Mouse (Mus musculus): ENCODE data around the gene Ctrl. TPM values are rescaled to one million over a fixed set of nuclear protein-coding genes. Genes with fewer than 3 reads are reported as not detected.
A peak's percentile ranks its signal among the peaks of the same experiment; 100 is the strongest.

The Ctrl gene
- polyA plus RNA-seq, 2 experiments, result 0.27 to 1.0 TPM

GRCm38 (mm10) chr8:105971019-105971720, 37.5 kb upstream of the Ctrl start:
- ATAC-seq (ENCODE audit: insufficient read depth) (no peak), DNase-seq (ENCODE audit: low read depth in 3 of 3, low spot score in 3 of 3) (no peak)
- no peak for TF ChIP-seq CTCF (IDR thresholded peaks at IDR 0.05; ENCODE audit: low read depth)
- no peaks in the 10 kb centered on the region for H3K9me3 ChIP-seq (ENCODE audit: control insufficient read depth, low read length)
- no peak overlapping the region for H3K27ac ChIP-seq
- H3K27me3 ChIP-seq (ENCODE audit: control insufficient read depth, insufficient read depth, low read length), result no peaks in the 10 kb centered on the region
- H3K4me3 ChIP-seq (ENCODE audit: insufficient read depth in 1 of 2, low read depth in 2 of 2, low read length in 2 of 2), result no peak overlapping the region
- no peak overlapping the region for H3K4me2 ChIP-seq (ENCODE audit: low read depth)
- H3K4me1 ChIP-seq (replicated peaks; ENCODE audit: control insufficient read depth in 2 of 2, insufficient read depth in 2 of 2, low read length in 1 of 2), result peaks cover 6 to 14% of the 10 kb centered on the region in 2 experiments
- no peaks in the 10 kb centered on the region for H3K36me3 ChIP-seq (replicated peaks; ENCODE audit: control insufficient read depth, insufficient read depth, low read depth)
- H3K9ac ChIP-seq (replicated peaks), result no peak overlapping the region
- WGBS (ENCODE audit: insufficient replicate concordance), result 65% methylated on average over 8 of the region's 8 CpGs

GRCm38 (mm10) chr8:105969367-105969766, 35.7 kb upstream of the Ctrl start:
- Histone ChIP-seq H3K4me2 (ENCODE audit: low read depth) (no peak overlapping the region), H3K4me1 (replicated peaks; ENCODE audit: control insufficient read depth in 2 of 2, insufficient read depth in 2 of 2, low read length in 1 of 2) (peaks cover 15 to 20% of the 10 kb centered on the region in 2 experiments), H3K36me3 (replicated peaks; ENCODE audit: control insufficient read depth, insufficient read depth, low read depth) (no peaks in the 10 kb centered on the region), H3K4me3 (ENCODE audit: insufficient read depth in 1 of 2, low read depth in 2 of 2, low read length in 2 of 2) (no peak overlapping the region), H3K27ac (no peak overlapping the region), H3K9me3 (ENCODE audit: control insufficient read depth, low read length) (no peaks in the 10 kb centered on the region), H3K9ac (replicated peaks) (no peak overlapping the region), H3K27me3 (ENCODE audit: control insufficient read depth, insufficient read depth, low read length) (no peaks in the 10 kb centered on the region)
- 67% methylated on average over 1 of the region's 1 CpGs for WGBS (ENCODE audit: insufficient replicate concordance)
- ATAC-seq (ENCODE audit: insufficient read depth), result no peak
- TF ChIP-seq CTCF (IDR thresholded peaks at IDR 0.05; ENCODE audit: low read depth) (no peak), EP300 (IDR thresholded peaks at IDR 0.05; ENCODE audit: low read depth) (no peak)
- DNase-seq (ENCODE audit: low read depth in 3 of 3, low spot score in 3 of 3), result no peak

GRCm38 (mm10) chr8:105966692-105967311, 33.1 kb upstream of the Ctrl start:
- 3% methylated on average over 19 of the region's 19 CpGs for WGBS (ENCODE audit: insufficient replicate concordance)
- Histone ChIP-seq H3K4me3 (ENCODE audit: insufficient read depth in 1 of 2, low read depth in 2 of 2, low read length in 2 of 2) (peak overlapping the region; percentile 59 to 69), H3K27ac (peak overlapping the region; percentile 81), H3K4me1 (replicated peaks; ENCODE audit: control insufficient read depth in 2 of 2, insufficient read depth in 2 of 2, low read length in 1 of 2) (peaks cover 18 to 33% of the 10 kb centered on the region in 2 experiments), H3K4me2 (ENCODE audit: low read depth) (peak overlapping the region; percentile 89), H3K36me3 (replicated peaks; ENCODE audit: control insufficient read depth, insufficient read depth, low read depth) (no peaks in the 10 kb centered on the region), H3K27me3 (ENCODE audit: control insufficient read depth, insufficient read depth, low read length) (no peaks in the 10 kb centered on the region), H3K9me3 (ENCODE audit: control insufficient read depth, low read length) (no peaks in the 10 kb centered on the region), H3K9ac (replicated peaks) (peak overlapping the region; percentile 84)
- DNase-seq (ENCODE audit: low read depth in 3 of 3, low spot score in 3 of 3), result peak; percentile 66 to 72 (median 68)
- peak; percentile 69 for TF ChIP-seq EP300 (IDR thresholded peaks at IDR 0.05; ENCODE audit: low read depth)
- TF ChIP-seq CTCF (IDR thresholded peaks at IDR 0.05; ENCODE audit: low read depth), result peak; percentile 11; the same call in 1 of the 2 replicates
- ATAC-seq (ENCODE audit: insufficient read depth), result peak; percentile 78

- H3K9ac ChIP-seq (replicated peaks), result peak within 1 kb of the TSS; percentile 84
- H3K36me3 ChIP-seq (replicated peaks; ENCODE audit: control insufficient read depth, insufficient read depth, low read depth), result no peaks in the 10 kb centered on the region
- H3K27ac ChIP-seq, result peak within 1 kb of the TSS; percentile 81
- peak within 1 kb of the TSS; percentile 59 to 69 for H3K4me3 ChIP-seq (ENCODE audit: insufficient read depth in 1 of 2, low read depth in 2 of 2, low read length in 2 of 2)
- H3K4me2 ChIP-seq (ENCODE audit: low read depth), result peak within 1 kb of the TSS; percentile 89
- H3K4me1 ChIP-seq (replicated peaks; ENCODE audit: control insufficient read depth in 2 of 2, insufficient read depth in 2 of 2, low read length in 1 of 2), result peaks cover 19 to 41% of the 10 kb centered on the region in 2 experiments
- under 1% methylated on average over 44 of the region's 47 CpGs for WGBS (ENCODE audit: insufficient replicate concordance)
- no peaks in the 10 kb centered on the region for H3K9me3 ChIP-seq (ENCODE audit: control insufficient read depth, low read length)
- ATAC-seq (ENCODE audit: insufficient read depth) (peak; percentile 74), DNase-seq (ENCODE audit: low read depth in 3 of 3, low spot score in 3 of 3) (peak; percentile 54 to 63 (median 59))
- no peak for TF ChIP-seq EP300 (IDR thresholded peaks at IDR 0.05; ENCODE audit: low read depth)
- TF ChIP-seq CTCF (IDR thresholded peaks at IDR 0.05; ENCODE audit: low read depth), result no peak
- H3K27me3 ChIP-seq (ENCODE audit: control insufficient read depth, insufficient read depth, low read length), result no peaks in the 10 kb centered on the region
Measured at GRCm38 (mm10) chr8:105965905-105966341, 32.3 kb upstream of the Ctrl start, which contains the start of gene Slc12a4. Gene Slc12a4, minus strand, starts transcription at chr8:105966097.

GRCm38 (mm10) chr8:105965266-105965904, 31.7 kb upstream of the Ctrl start:
- TF ChIP-seq EP300 (IDR thresholded peaks at IDR 0.05; ENCODE audit: low read depth) (no peak), CTCF (IDR thresholded peaks at IDR 0.05; ENCODE audit: low read depth) (no peak)
- Histone ChIP-seq H3K9ac (replicated peaks) (peak overlapping the region; percentile 84), H3K9me3 (ENCODE audit: control insufficient read depth, low read length) (no peaks in the 10 kb centered on the region), H3K27ac (peak overlapping the region; percentile 81), H3K36me3 (replicated peaks; ENCODE audit: control insufficient read depth, insufficient read depth, low read depth) (no peaks in the 10 kb centered on the region; the same call in 1 of the 2 replicates), H3K4me3 (ENCODE audit: insufficient read depth in 1 of 2, low read depth in 2 of 2, low read length in 2 of 2) (peak overlapping the region; percentile 59 to 69), H3K27me3 (ENCODE audit: control insufficient read depth, insufficient read depth, low read length) (no peaks in the 10 kb centered on the region), H3K4me1 (replicated peaks; ENCODE audit: control insufficient read depth in 2 of 2, insufficient read depth in 2 of 2, low read length in 1 of 2) (peaks cover 19 to 43% of the 10 kb centered on the region in 2 experiments), H3K4me2 (ENCODE audit: low read depth) (peak overlapping the region; percentile 89)
- ATAC-seq (ENCODE audit: insufficient read depth), result peak; percentile 55
- no peak for DNase-seq (ENCODE audit: low read depth in 3 of 3, low spot score in 3 of 3)
- 2% methylated on average over 40 of the region's 40 CpGs for WGBS (ENCODE audit: insufficient replicate concordance)

Data from liver, embryonic 14.5 days (tissue).